Mouse (Mus musculus): ENCODE measurements at regions not wholly inside any gene's neighbourhood (a gene's known extent, or its start where the extent isn't known, plus 50 kb on each side); places are given as distances from the start of the nearest gene placed in this dataset.

GRCm38 (mm10) chr2:148290326-148290725, 104.8 kb upstream of the Sstr4 start:
- DNase-seq (ENCODE audit: low spot score in 2 of 2) = no peak

- DNase-seq (ENCODE audit: low spot score in 2 of 2) = no peak
These were observed 102.7 kb upstream of the Sstr4 start for GRCm38 (mm10) chr2:148292442-148292841.

DNA sequence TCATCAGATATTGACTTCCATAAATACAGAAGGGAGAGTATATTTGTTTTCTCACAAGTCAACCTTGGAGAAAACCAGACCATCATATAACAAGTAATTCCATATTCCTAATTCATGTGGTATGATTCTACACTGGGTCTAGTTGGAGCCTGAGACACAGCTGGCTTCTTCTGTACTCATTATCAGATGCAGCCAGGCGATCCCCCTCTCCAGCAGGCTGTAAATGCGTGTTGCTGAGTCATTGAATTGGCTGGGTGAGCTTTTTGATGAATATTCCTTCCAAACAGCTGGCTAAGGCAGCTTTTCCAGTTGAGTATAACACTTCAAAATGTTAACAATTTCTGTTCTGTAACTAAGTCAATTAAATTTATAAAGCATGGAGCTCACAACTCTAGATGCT, 102.2 kb upstream of the Sstr4 start:
- peak in 1 of 2 experiments; percentile 9 for DNase-seq (ENCODE audit: low spot score in 2 of 2)

DNA sequence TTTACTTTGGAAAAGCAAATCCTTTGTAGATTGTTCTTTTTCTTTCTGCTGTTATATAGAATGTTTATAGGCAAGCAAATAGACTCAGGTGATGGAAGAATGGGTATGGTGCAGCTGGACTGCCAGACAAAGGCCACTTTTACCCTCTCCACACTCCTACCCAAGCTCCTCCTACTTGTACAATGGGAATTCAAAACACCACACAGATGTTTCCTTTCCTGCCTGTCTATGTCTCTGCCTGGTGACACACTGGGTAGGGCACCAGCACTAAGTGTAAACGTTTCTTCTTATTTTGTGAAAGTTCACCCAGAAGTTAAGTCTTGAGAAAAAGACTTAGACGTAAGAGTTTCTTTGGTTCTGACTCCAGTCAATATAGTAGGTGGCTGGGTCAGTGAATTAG, 94.3 kb upstream of the Sstr4 start:
- no peak for DNase-seq (ENCODE audit: low spot score in 2 of 2)

DNA sequence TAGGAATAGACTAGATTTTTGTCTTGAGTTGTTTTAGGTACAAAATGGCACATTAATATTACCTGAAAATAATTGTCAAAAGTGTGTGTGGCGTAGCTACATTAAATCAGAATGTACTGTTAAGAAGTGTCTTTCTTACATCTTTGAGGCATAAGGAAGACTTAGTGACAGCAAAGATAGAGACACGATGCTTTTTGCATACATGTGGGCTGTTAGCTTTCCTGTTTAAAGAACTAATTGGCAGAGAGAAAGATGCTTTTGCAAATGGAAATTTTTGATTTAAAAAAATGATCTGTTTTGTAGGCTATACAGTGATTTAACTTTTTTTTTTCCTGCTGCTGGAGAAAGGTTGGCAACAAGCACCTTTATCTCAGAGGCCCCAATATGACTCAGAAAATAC, 82.9 kb upstream of the Sstr4 start:
- DNase-seq (ENCODE audit: low spot score in 2 of 2) = no peak

DNA sequence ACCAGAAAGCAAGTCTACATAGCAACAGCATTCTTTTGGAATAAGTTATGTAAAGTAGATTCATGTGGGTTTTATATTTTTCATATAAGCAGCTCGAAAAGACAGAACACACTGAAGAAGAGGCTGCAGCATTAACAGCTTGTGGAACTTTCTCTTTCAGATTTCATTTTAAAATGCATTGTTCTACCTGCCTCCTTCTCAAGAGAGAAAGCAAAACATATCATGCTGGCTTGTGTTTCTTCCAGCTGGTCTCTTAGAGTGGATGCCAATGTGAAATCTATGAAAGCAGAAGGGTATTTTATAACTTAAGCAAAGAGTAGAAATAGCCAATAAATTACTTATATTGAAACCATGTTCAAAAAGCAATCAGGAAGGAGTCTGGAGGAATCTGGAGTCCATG, 74.2 kb upstream of the Sstr4 start:
- no peak for DNase-seq (ENCODE audit: low spot score in 2 of 2)

GRCm38 (mm10) chr2:148325362-148325761, 69.8 kb upstream of the Sstr4 start:
- no peak for DNase-seq (ENCODE audit: low spot score in 2 of 2)

DNA sequence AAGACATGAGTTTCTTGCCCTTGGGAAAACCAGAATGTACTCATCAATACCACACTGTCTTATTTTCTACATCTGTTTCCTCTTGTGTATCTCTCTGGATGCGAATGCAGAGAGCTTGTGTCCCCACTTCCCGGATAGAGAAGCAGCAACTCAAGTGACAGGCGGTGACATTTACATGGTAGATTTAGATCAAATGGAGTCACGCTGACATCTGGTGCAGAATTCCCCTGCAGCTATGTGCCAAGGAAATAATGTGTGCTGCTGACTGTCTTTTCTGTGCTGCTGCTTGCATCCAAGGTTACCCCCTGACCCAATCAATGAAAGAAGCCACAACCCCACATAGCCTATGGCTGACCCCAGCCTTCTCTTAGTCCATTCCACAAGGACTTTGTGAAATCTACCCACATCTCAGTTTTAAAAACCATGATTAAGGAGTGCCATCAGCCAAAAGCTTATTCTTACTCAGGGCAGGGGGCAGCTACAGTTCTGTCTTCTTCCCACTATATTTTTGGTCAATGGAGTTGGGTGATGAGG, 69.2 kb upstream of the Sstr4 start:
- no peak for DNase-seq (ENCODE audit: low spot score in 2 of 2)

- DNase-seq (ENCODE audit: low spot score in 2 of 2) = no peak
These were observed 68.7 kb upstream of the Sstr4 start for GRCm38 (mm10) chr2:148326414-148326813.

GRCm38 (mm10) chr2:148327552-148327951, 67.6 kb upstream of the Sstr4 start:
- no peak for DNase-seq (ENCODE audit: low spot score in 2 of 2)

GRCm38 (mm10) chr2:148330368-148330767, 64.8 kb upstream of the Sstr4 start:
- no peak for DNase-seq (ENCODE audit: low spot score in 2 of 2)

- no peak for DNase-seq (ENCODE audit: low spot score in 2 of 2)
These were observed 60.6 kb upstream of the Sstr4 start for GRCm38 (mm10) chr2:148334555-148334954.

GRCm38 (mm10) chr2:148336626-148337025, 58.5 kb upstream of the Sstr4 start:
- no peak for DNase-seq (ENCODE audit: low spot score in 2 of 2)

DNA sequence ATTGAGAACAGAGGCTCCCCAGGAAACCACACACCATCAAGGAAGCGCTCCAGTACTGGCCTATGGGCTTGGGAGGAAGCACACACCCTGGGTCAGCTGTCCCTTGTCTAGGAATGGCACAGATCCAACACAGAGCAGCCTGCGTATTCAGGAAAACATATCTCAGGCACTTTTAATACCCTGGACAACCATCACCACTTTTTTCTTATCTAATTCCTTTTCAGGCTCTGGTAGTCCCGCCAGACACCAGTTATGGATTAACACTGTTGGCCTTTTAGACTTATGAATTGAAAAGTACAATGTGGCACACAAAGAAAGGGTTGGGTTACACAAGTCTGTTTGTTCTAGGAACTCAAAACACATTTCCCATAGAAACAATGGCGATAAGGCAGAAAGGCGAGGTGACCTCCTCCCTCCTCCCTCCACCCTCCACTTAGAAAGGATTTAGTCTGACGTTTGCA, 56.8 kb upstream of the Sstr4 start:
- no peak for DNase-seq (ENCODE audit: low spot score in 2 of 2)

GRCm38 (mm10) chr2:148338894-148339293, 56.2 kb upstream of the Sstr4 start:
- DNase-seq (ENCODE audit: low spot score in 2 of 2) = no peak

- DNase-seq (ENCODE audit: low spot score in 2 of 2) = no peak
These were observed 51.0 kb upstream of the Sstr4 start for GRCm38 (mm10) chr2:148344193-148344592.

All from right cerebral cortex, postnatal 36 days (tissue).